ENCODE assay signal across 21 mouse cellular contexts in genomic region chr6:97818948-97819347, GRCm38 (mm10). TPM values are rescaled to one million over a fixed set of nuclear protein-coding genes. Genes with fewer than 3 reads are reported as not detected.
A peak's percentile ranks its signal among the peaks of the same experiment; 100 is the strongest.
DNase-seq lines count a peak whose midpoint lies in the region; TF ChIP-seq lines count a peak whose summit lies in the region.
"Had no signal": no experiment of that assay in that cellular context is flagged by ENCODE, and none has a peak within 500 bp of the region (broad histone marks: within the 10 kb centered on the region; RNA-seq: fewer than 3 reads in every experiment).

No protein-coding gene starts in this region.

- peak; percentile 52 for DNase-seq in heart, adult 11 months
- no peak for DNase-seq in heart, postnatal 36 days
- DNase-seq in kidney, adult 11 months: no peak
- no peak for DNase-seq in B cell, adult 2 months
- no peak for DNase-seq in adipocyte (ENCODE audit: low spot score)
- DNase-seq: adrenal gland, adult 2 months; adrenal gland, postnatal 25 days; cerebellum, adult 2 months; cerebellum, postnatal 10 days; forebrain, postnatal 0 days; gastrocnemius, postnatal 36 days; heart, adult 2 months; heart, postnatal 14 days had no signal

- intact Hi-C loops in heart, postnatal 36 days (cut with DNase I): no loop called here

- H3K4me1 ChIP-seq in bone marrow macrophage, adult 2 months (ENCODE audit: control insufficient read depth, insufficient read depth, low read length): peaks cover 86% of the 10 kb centered on the region
- H3K4me1 ChIP-seq: embryonic facial prominence, embryonic 12.5 days; forebrain, embryonic 13.5 days; hindbrain, embryonic 10.5 days; intestine, embryonic 15.5 days had no signal

- TF ChIP-seq CTCF in bone marrow macrophage, adult 2 months (IDR thresholded peaks at IDR 0.05; ENCODE audit: low read depth, low read length): no peak

- 69% methylated on average over 5 of the region's 5 CpGs for WGBS in macrophage (ENCODE audit: missing documents)

- peak overlapping the region; percentile 95 for H3K27ac ChIP-seq in bone marrow macrophage, adult 2 months (ENCODE audit: insufficient read depth, low read depth, low read length)
- H3K27ac ChIP-seq in macrophage: peak overlapping the region; percentile 94
- H3K27ac ChIP-seq: embryonic facial prominence, embryonic 12.5 days; forebrain, embryonic 13.5 days; heart, adult 2 months; heart, embryonic 15.5 days; hindbrain, embryonic 10.5 days; hindbrain, embryonic 14.5 days; intestine, embryonic 15.5 days had no signal

- TF ChIP-seq POLR2A in bone marrow macrophage, adult 2 months (IDR thresholded peaks at IDR 0.05; ENCODE audit: borderline replicate concordance, low read depth, low read length): no peak

- no peak overlapping the region for H3K4me3 ChIP-seq in bone marrow macrophage, adult 2 months (ENCODE audit: insufficient read depth, low read length)
- no peak overlapping the region for H3K4me3 ChIP-seq in macrophage (ENCODE audit: inconsistent target)
- H3K4me3 ChIP-seq: embryonic facial prominence, embryonic 12.5 days; forebrain, embryonic 13.5 days; heart, adult 2 months; heart, embryonic 15.5 days; hindbrain, embryonic 10.5 days; intestine, embryonic 15.5 days had no signal

- 0 out of 2 replicates have a peak, but pooled peaks cover 3% of the 10 kb centered on the region for H3K36me3 ChIP-seq in macrophage (ENCODE audit: inconsistent target)
- H3K36me3 ChIP-seq: embryonic facial prominence, embryonic 12.5 days; heart, embryonic 15.5 days; hindbrain, embryonic 10.5 days; intestine, embryonic 15.5 days had no signal

- H3K79me2 ChIP-seq in macrophage (ENCODE audit: inconsistent target): peaks cover 85% of the 10 kb centered on the region

RNA-seq across cellular contexts. Expression of gene Mitf, which starts 12.1 kb away (rescaled TPM):
- 10 to 100 TPM; 52.0 to 60.2 TPM for total RNA-seq in heart, postnatal 36 days (2021)
- 48.4 and 52.1 TPM in 2 replicates for polyA plus RNA-seq in bone marrow macrophage, adult 2 months (2012; ENCODE audit: insufficient read depth, insufficient read length, missing spikeins)
- total RNA-seq in macrophage (2018; cell fraction: chromatin; rRNA removed): 100 to 1,000 TPM; 105 to 325 (median 155) TPM
- 10 to 100 TPM; 37.1 to 78.3 (median 50.7) TPM for total RNA-seq in macrophage (2018; cell fraction: cytosol; rRNA removed)
- 100 to 1,000 TPM in 25 of 26 experiments, 10 to 100 TPM in 1; 95.4 to 382 (median 112) TPM for total RNA-seq in macrophage (2018; cell fraction: nucleus; rRNA removed)
- 26.4 to 41.8 TPM (median 32.8 TPM) in 3 replicates for polyA plus RNA-seq in macrophage (2018)
